Mouse (Mus musculus): ENCODE data around the gene Tmeff2. TPM values are rescaled to one million over a fixed set of nuclear protein-coding genes. Genes with fewer than 3 reads are reported as not detected.

Gene Tmeff2
- total RNA-seq, 1 experiment from 2014 or later: not detected

- ATAC-seq (replicated peaks; ENCODE audit: low read depth, poor library complexity, severe bottlenecking): no peak
These were observed 290.8 kb downstream of the Tmeff2 start for GRCm38 (mm10) chr1:51191253-51191652.

GRCm38 (mm10) chr1:51191872-51192613, 291.6 kb downstream of the Tmeff2 start:
- ATAC-seq (replicated peaks; ENCODE audit: low read depth, poor library complexity, severe bottlenecking): no peak

GRCm38 (mm10) chr1:51199088-51199830, 298.8 kb downstream of the Tmeff2 start:
- ATAC-seq (replicated peaks; ENCODE audit: low read depth, poor library complexity, severe bottlenecking): no peak

GRCm38 (mm10) chr1:51199954-51200353, 299.5 kb downstream of the Tmeff2 start:
- ATAC-seq (replicated peaks; ENCODE audit: low read depth, poor library complexity, severe bottlenecking): no peak

- no peak for ATAC-seq (replicated peaks; ENCODE audit: low read depth, poor library complexity, severe bottlenecking)
These were observed 315.2 kb downstream of the Tmeff2 start for GRCm38 (mm10) chr1:51215631-51216030.

GRCm38 (mm10) chr1:51216292-51217050, 316.0 kb downstream of the Tmeff2 start:
- ATAC-seq (replicated peaks; ENCODE audit: low read depth, poor library complexity, severe bottlenecking): no peak

GRCm38 (mm10) chr1:51217227-51217626, 316.8 kb downstream of the Tmeff2 start:
- ATAC-seq (replicated peaks; ENCODE audit: low read depth, poor library complexity, severe bottlenecking): no peak

- no peak for ATAC-seq (replicated peaks; ENCODE audit: low read depth, poor library complexity, severe bottlenecking)
These were observed 324.7 kb downstream of the Tmeff2 start for GRCm38 (mm10) chr1:51225156-51225555.

All from common myeloid progenitor, adult 5-6 weeks (primary cell).